Mouse (Mus musculus) stomach, embryonic 14.5 days (tissue): Measurements from ENCODE around the gene Mrpl11. TPM values are rescaled to one million over a fixed set of nuclear protein-coding genes. Genes with fewer than 3 reads are reported as not detected.
"Not testable (repeated sequence)": the region's sequence is repeated elsewhere in the genome, so short reads cannot be mapped to it uniquely, and the experiment has no call there.

Experiments used
- ATAC-seq: fragments of 200-750 bp; cut with Nextera tagmentation; 2 replicates; pipeline ENCODE4 v1.8.0; 2017; ENCODE audit warnings: low read depth, moderate TSS enrichment; ENCODE audit not compliant: insufficient number of reproducible peaks, insufficient read depth, low FRiP score
- H3K27ac ChIP-seq: fragments of 300-500 bp; sonication (generic); 2 replicates; pipeline ENCODE4 v1.5.1; 2014; ENCODE audit warnings: mild to moderate bottlenecking, low read length, moderate library complexity, mixed read lengths
- H3K27me3 ChIP-seq: fragments of 300-500 bp; sonication (generic); 2 replicates; pipeline ENCODE4 v1.6.1; 2014; ENCODE audit warnings: low read length, control low read depth, mixed read lengths; ENCODE audit not compliant: control insufficient read depth, insufficient read depth
- H3K36me3 ChIP-seq: fragments of 300-500 bp; sonication (generic); 2 replicates; pipeline ENCODE4 v1.6.1; 2014; ENCODE audit warnings: mild to moderate bottlenecking, control low read depth, low read length, moderate library complexity, mixed read lengths; ENCODE audit not compliant: control insufficient read depth, insufficient read depth
- H3K4me1 ChIP-seq: fragments of 300-500 bp; sonication (generic); 2 replicates; pipeline ENCODE4 v1.6.1; 2014; ENCODE audit warnings: low read length, control low read depth, mixed read lengths; ENCODE audit not compliant: control insufficient read depth, insufficient read depth
- H3K4me2 ChIP-seq: fragments of 300-500 bp; sonication (generic); replicated peaks from 2 replicates; pipeline ENCODE4 v1.6.1; 2014; ENCODE audit warnings: low read depth, low read length, control low read depth
- H3K4me3 ChIP-seq: fragments of 300-500 bp; sonication (generic); 2 replicates; pipeline ENCODE4 v1.5.1; 2014; ENCODE audit warnings: low read depth, low read length, control low read depth
- H3K9ac ChIP-seq: fragments of 300-500 bp; sonication (generic); replicated peaks from 2 replicates; pipeline ENCODE4 v1.6.1; 2014; ENCODE audit warnings: low read depth, mild to moderate bottlenecking, control low read depth, low read length, moderate library complexity, mixed read lengths
- H3K9me3 ChIP-seq: fragments of 300-500 bp; sonication (generic); 2 replicates; pipeline ENCODE4 v1.6.1; 2016; ENCODE audit warnings: low read depth, low read length, control low read depth; ENCODE audit not compliant: control insufficient read depth
- WGBS: fragments of 180-500 bp; shearing (Covaris S2); extraction: QIAGEN DNeasy Blood & Tissue Kit; methylation state at CpG from one replicate; pipeline ENCODE4 v1.1.7; 2014; 5-methylcytosine and 5-hydroxymethylcytosine counted together
- polyA plus RNA-seq: library from polyadenylated mRNA; unstranded; fragments of >200 nt; fragmentation: Nextera tagmentation; extraction: Ambion mirVana; gene quantifications from 2 replicates; pipeline ENCODE4 v1.2.1, GENCODE M21; 2014

Gene Mrpl11
- polyA plus RNA-seq, 1 experiment from 2014 or later: 115 TPM

GRCm38 (mm10) chr19:4937444-4938310 is 24.3 kb upstream of the Mrpl11 start:
- ATAC-seq: no peak
- WGBS: 89% methylated on average over 17 of the region's 17 CpGs
- H3K9ac ChIP-seq: no peak overlapping the region
- H3K4me2 ChIP-seq: no peak overlapping the region
- H3K27me3 ChIP-seq: no peaks in the 10 kb centered on the region
- no peaks in the 10 kb centered on the region for H3K36me3 ChIP-seq
- peaks cover 5% of the 10 kb centered on the region; the same call in 1 of the 2 replicates for H3K4me1 ChIP-seq
- no peaks in the 10 kb centered on the region for H3K9me3 ChIP-seq
- no peak overlapping the region for H3K27ac ChIP-seq
- H3K4me3 ChIP-seq: no peak overlapping the region

GRCm38 (mm10) chr19:4942551-4943252 is 19.2 kb upstream of the Mrpl11 start, which contains the start of gene Peli3:
Peli3 (minus strand) TSS chr19:4943127.
- peak within 1 kb of the TSS; percentile 89 for H3K4me2 ChIP-seq
- 0 out of 2 replicates have a peak within 1 kb of the TSS, but pooled peaks have one; percentile 6 for H3K27ac ChIP-seq
- H3K4me3 ChIP-seq: peak within 1 kb of the TSS; percentile 57
- H3K9ac ChIP-seq: peak within 1 kb of the TSS; percentile 46; the same call in 1 of the 2 replicates
- 1% methylated on average over 44 of the region's 55 CpGs for WGBS
- H3K27me3 ChIP-seq: no peaks in the 10 kb centered on the region
- peaks cover 10% of the 10 kb centered on the region for H3K4me1 ChIP-seq
- no peaks in the 10 kb centered on the region for H3K36me3 ChIP-seq
- ATAC-seq: peak; percentile 93
- H3K9me3 ChIP-seq: no peaks in the 10 kb centered on the region

- Histone ChIP-seq H3K9me3 (no peaks in the 10 kb centered on the region), H3K36me3 (no peaks in the 10 kb centered on the region), H3K4me1 (peaks cover 10% of the 10 kb centered on the region), H3K27me3 (no peaks in the 10 kb centered on the region), H3K4me2 (peak overlapping the region; percentile 89), H3K9ac (no peak overlapping the region; the same call in 1 of the 2 replicates), H3K4me3 (peak overlapping the region; percentile 57), H3K27ac (no peak overlapping the region)
- no peak for ATAC-seq
- 6% methylated on average over 13 of the region's 13 CpGs for WGBS
Measured at GRCm38 (mm10) chr19:4943253-4943588, 18.7 kb upstream of the Mrpl11 start.

GRCm38 (mm10) chr19:4945540-4945939 is 16.4 kb upstream of the Mrpl11 start:
- 45% methylated on average over 6 of the region's 6 CpGs for WGBS
- no peaks in the 10 kb centered on the region for H3K27me3 ChIP-seq
- H3K9me3 ChIP-seq: no peaks in the 10 kb centered on the region
- H3K4me1 ChIP-seq: peaks cover 10% of the 10 kb centered on the region
- no peak overlapping the region for H3K4me3 ChIP-seq
- H3K27ac ChIP-seq: no peak overlapping the region
- H3K36me3 ChIP-seq: no peaks in the 10 kb centered on the region
- ATAC-seq: no peak
- no peak overlapping the region for H3K4me2 ChIP-seq
- H3K9ac ChIP-seq: no peak overlapping the region

- H3K9me3 ChIP-seq, ATAC-seq, H3K36me3 ChIP-seq, H3K27ac ChIP-seq, H3K4me2 ChIP-seq, H3K9ac ChIP-seq, H3K27me3 ChIP-seq, H3K4me1 ChIP-seq, H3K4me3 ChIP-seq: not testable (repeated sequence)
- whole genome bisulfite sequencing: 82% methylated on average over 9 of the region's 9 CpGs
Measured at GRCm38 (mm10) chr19:4948641-4949040, 13.3 kb upstream of the Mrpl11 start.

GRCm38 (mm10) chr19:4968236-4968635 is 6.3 kb downstream of the Mrpl11 start:
- no peak overlapping the region for H3K9ac ChIP-seq
- no peak overlapping the region for H3K4me2 ChIP-seq
- ATAC-seq: no peak
- no peaks in the 10 kb centered on the region for H3K9me3 ChIP-seq
- H3K4me3 ChIP-seq: no peak overlapping the region
- H3K4me1 ChIP-seq: no peaks in the 10 kb centered on the region
- WGBS: 78% methylated on average over 2 of the region's 2 CpGs
- no peaks in the 10 kb centered on the region for H3K27me3 ChIP-seq
- no peak overlapping the region for H3K27ac ChIP-seq
- peaks cover 13% of the 10 kb centered on the region for H3K36me3 ChIP-seq

GRCm38 (mm10) chr19:4981767-4982166 is 19.8 kb downstream of the Mrpl11 start:
- Histone ChIP-seq H3K4me3 (no peak overlapping the region), H3K4me2 (no peak overlapping the region), H3K9me3 (no peaks in the 10 kb centered on the region), H3K27me3 (peaks cover 9% of the 10 kb centered on the region; the same call in 1 of the 2 replicates), H3K36me3 (no peaks in the 10 kb centered on the region), H3K27ac (no peak overlapping the region), H3K9ac (no peak overlapping the region), H3K4me1 (no peaks in the 10 kb centered on the region)
- no peak for ATAC-seq

GRCm38 (mm10) chr19:4989013-4989412 is 27.1 kb downstream of the Mrpl11 start:
- Histone ChIP-seq H3K4me3 (no peak overlapping the region), H3K27me3 (peaks cover 19% of the 10 kb centered on the region), H3K4me1 (no peaks in the 10 kb centered on the region), H3K4me2 (no peak overlapping the region), H3K36me3 (no peaks in the 10 kb centered on the region; the same call in 1 of the 2 replicates), H3K27ac (no peak overlapping the region), H3K9ac (no peak overlapping the region), H3K9me3 (no peaks in the 10 kb centered on the region)
- no peak for ATAC-seq
- WGBS: 3% methylated on average over 13 of the region's 13 CpGs
